25 mouse cellular contexts compared by ENCODE assay signal in genomic region chr5:103816718-103817117, GRCm38 (mm10).
"Had no signal": no experiment of that assay in that cellular context is flagged by ENCODE, and none has a peak within 500 bp of the region (broad histone marks: within the 10 kb centered on the region; RNA-seq: fewer than 3 reads in every experiment).

No protein-coding gene starts in this region.

- DNase-seq: gastrocnemius, postnatal 10 days; gastrocnemius, postnatal 25 days; heart, adult 2 months; heart, postnatal 14 days; heart, postnatal 4 days; kidney, adult 18-20 months; kidney, adult 8-10 months; kidney, postnatal 10 days; kidney, postnatal 4 days; liver; liver, embryonic 13.5 days had no signal

- H3K27ac ChIP-seq: heart, adult 2 months; heart, embryonic 13.5 days; heart, embryonic 15.5 days; hindbrain, embryonic 10.5 days; hindbrain, embryonic 12.5 days; hindbrain, embryonic 14.5 days; intestine, embryonic 15.5 days; layer of hippocampus, adult 2 months; left cerebral cortex, adult 2 months; limb, embryonic 10.5 days; limb, embryonic 12.5 days; liver, embryonic 13.5 days; liver, embryonic 15.5 days had no signal

- H3K4me3 ChIP-seq: heart, adult 2 months; heart, embryonic 13.5 days; heart, embryonic 15.5 days; hindbrain, embryonic 10.5 days; hindbrain, embryonic 12.5 days; intestine, embryonic 15.5 days; layer of hippocampus, adult 2 months; left cerebral cortex, adult 2 months; limb, embryonic 10.5 days; limb, embryonic 12.5 days; liver, embryonic 13.5 days; liver, embryonic 15.5 days had no signal

- ATAC-seq: hindbrain, embryonic 16.5 days; inflammation-experienced regulatory T-cells, adult 6 months; intestine, embryonic 15.5 days; intestine, postnatal 0 days had no signal

- H3K27me3 ChIP-seq: heart, embryonic 13.5 days; heart, embryonic 15.5 days; hindbrain, embryonic 12.5 days; intestine, embryonic 15.5 days; limb, embryonic 12.5 days; liver, embryonic 13.5 days; liver, embryonic 15.5 days had no signal
